Mouse (Mus musculus) midbrain, postnatal 0 days (tissue): ENCODE results near the gene Fzd5. TPM values are rescaled to one million over a fixed set of nuclear protein-coding genes. Genes with fewer than 3 reads are reported as not detected.
A peak's percentile ranks its signal among the peaks of the same experiment; 100 is the strongest.

ENCODE experiments used
- ATAC-seq: fragments of 200-750 bp; cut with Nextera tagmentation; 2 replicates; pipeline ENCODE4 v1.8.0; 2017; ENCODE audit warnings: moderate number of reproducible peaks, mild to moderate bottlenecking, moderate TSS enrichment, moderate library complexity; ENCODE audit not compliant: low FRiP score
- DNase-seq: peaks from one replicate; pipeline ENCODE4 v3.0.0-alpha.2; 2015; ENCODE audit warnings: low spot score
- H3K27ac ChIP-seq: fragments of 300-500 bp; sonication (generic); 2 replicates; pipeline ENCODE4 v1.5.1; 2014; ENCODE audit warnings: low read depth, mild to moderate bottlenecking, low read length, mixed read lengths
- H3K27me3 ChIP-seq: fragments of 300-500 bp; sonication (generic); 2 replicates; pipeline ENCODE4 v1.6.1; 2014; ENCODE audit warnings: low read length, control low read depth, mixed read lengths; ENCODE audit not compliant: insufficient read depth
- H3K36me3 ChIP-seq: fragments of 300-500 bp; sonication (generic); 2 replicates; pipeline ENCODE4 v1.6.1; 2014; ENCODE audit warnings: low read length, control low read depth, mixed read lengths; ENCODE audit not compliant: insufficient read depth
- H3K4me1 ChIP-seq: fragments of 300-500 bp; sonication (generic); 2 replicates; pipeline ENCODE4 v1.6.1; 2014; ENCODE audit warnings: mild to moderate bottlenecking, control low read depth, antibody characterized with exemption, low read length, mixed read lengths; ENCODE audit not compliant: insufficient read depth
- H3K4me2 ChIP-seq: fragments of 300-500 bp; sonication (generic); 2 replicates; pipeline ENCODE4 v1.6.1; 2014; ENCODE audit warnings: low read depth, mild to moderate bottlenecking, low read length, mixed read lengths; ENCODE audit not compliant: poor library complexity, severe bottlenecking
- H3K4me3 ChIP-seq: fragments of 300-500 bp; sonication (generic); 2 replicates; pipeline ENCODE4 v1.5.1; 2014; ENCODE audit warnings: low read depth, mild to moderate bottlenecking, low read length, moderate library complexity
- H3K9ac ChIP-seq: fragments of 300-500 bp; sonication (generic); replicated peaks from 2 replicates; pipeline ENCODE4 v1.6.1; 2014; ENCODE audit warnings: mild to moderate bottlenecking, low read length, moderate library complexity, mixed read lengths; ENCODE audit not compliant: poor library complexity, severe bottlenecking
- H3K9me3 ChIP-seq: fragments of 300-500 bp; sonication (generic); 2 replicates; pipeline ENCODE4 v1.6.1; 2016; ENCODE audit warnings: low read length, control low read depth
- CTCF ChIP-seq: IDR thresholded peaks from 2 replicates; pipeline ENCODE4 v1.5.1; 2016; ENCODE audit warnings: antibody characterized with exemption, mild to moderate bottlenecking
- WGBS: fragments of 180-500 bp; shearing (Covaris S2); extraction: QIAGEN DNeasy Blood & Tissue Kit; methylation state at CpG from one replicate; pipeline ENCODE4 v1.1.7; 2014; 5-methylcytosine and 5-hydroxymethylcytosine counted together
- polyA plus RNA-seq: library from polyadenylated mRNA; unstranded; fragments of >200 nt; fragmentation: Nextera tagmentation; extraction: Ambion mirVana; gene quantifications from 2 replicates; pipeline ENCODE4 v1.2.1, GENCODE M21; 2015
- total RNA-seq: library from RNA; depleted of rRNA; stranded (reverse); fragments of >200 nt; gene quantifications from 2 replicates; pipeline ENCODE4 v1.2.3, GENCODE M21; 2014

Gene Fzd5
- total and polyA plus RNA-seq, 2 experiments from 2014 or later = 0.86 to 1.8 TPM

DNA sequence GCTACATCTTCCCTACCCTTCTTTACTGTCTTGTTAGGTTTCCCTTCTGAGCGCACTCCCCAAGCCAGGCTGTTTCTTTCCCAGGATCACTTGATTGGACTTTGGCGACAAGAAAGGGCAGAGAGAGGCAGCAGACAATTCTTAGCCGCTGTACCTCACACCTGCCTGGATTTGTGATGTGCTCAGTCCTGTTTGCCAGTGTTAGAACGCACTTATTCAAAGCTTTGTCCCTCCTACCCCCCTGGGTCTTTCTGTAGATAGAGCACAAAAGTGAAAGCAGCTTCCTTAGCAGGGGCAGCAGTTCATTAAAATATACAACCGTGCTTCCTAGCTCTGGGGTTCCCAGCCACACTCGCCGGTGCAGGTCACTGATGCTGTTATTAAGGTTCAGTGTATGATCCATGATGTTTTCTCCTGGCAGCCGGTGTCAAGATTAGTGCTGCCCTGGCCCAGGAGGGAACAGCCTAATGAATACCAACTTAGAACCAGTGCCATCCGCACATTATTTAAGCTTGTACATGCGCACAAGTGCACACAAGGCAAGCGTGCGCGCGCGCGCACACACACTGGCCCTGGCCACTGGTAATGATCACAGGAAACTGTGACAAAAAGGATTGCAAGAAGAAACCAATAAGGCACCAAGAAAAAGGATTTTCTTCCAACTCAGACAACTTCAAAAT is 6.1 kb downstream of the Fzd5 start:
- no peak for TF ChIP-seq CTCF
- Histone ChIP-seq H3K27me3 (peaks cover 28% of the 10 kb centered on the region), H3K4me2 (no peak overlapping the region), H3K9ac (no peak overlapping the region), H3K4me1 (no peaks in the 10 kb centered on the region; the same call in 1 of the 2 replicates), H3K27ac (no peak overlapping the region), H3K36me3 (no peaks in the 10 kb centered on the region), H3K9me3 (no peaks in the 10 kb centered on the region), H3K4me3 (no peak overlapping the region)
- DNase-seq = no peak
- WGBS = 63% methylated on average over 16 of the region's 16 CpGs
- no peak for ATAC-seq

DNA sequence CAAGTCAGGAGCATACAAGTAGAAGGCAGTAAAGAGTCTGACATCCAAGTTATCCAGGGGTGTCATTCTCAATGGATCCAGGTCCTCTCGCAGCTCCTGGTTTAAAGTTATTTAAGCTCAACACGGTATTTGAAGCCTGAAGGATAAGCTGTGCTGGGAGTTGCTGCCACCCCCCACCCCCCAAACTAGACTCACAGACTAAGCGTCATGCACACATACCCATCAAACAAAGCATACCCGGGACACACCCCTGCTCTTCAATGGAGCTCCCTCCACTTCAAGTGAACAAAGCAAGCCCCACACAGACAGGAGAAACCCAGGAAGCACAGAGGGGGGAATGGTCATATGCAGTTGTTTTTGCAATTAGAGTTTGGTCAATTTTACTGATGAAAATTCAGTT is 7.5 kb downstream of the Fzd5 start:
- no peaks in the 10 kb centered on the region for H3K36me3 ChIP-seq
- 64% methylated on average over 4 of the region's 4 CpGs for WGBS
- no peak overlapping the region for H3K4me3 ChIP-seq

GRCm38 (mm10) chr1:64721034-64721587 is 16.4 kb downstream of the Fzd5 start:
- no peaks in the 10 kb centered on the region for H3K27me3 ChIP-seq
- peaks cover 14% of the 10 kb centered on the region; the same call in 1 of the 2 replicates for H3K36me3 ChIP-seq
- no peak for ATAC-seq
- 58% methylated on average over 10 of the region's 10 CpGs for WGBS
- H3K9ac ChIP-seq = no peak overlapping the region
- no peaks in the 10 kb centered on the region for H3K4me1 ChIP-seq
- H3K27ac ChIP-seq = no peak overlapping the region
- H3K9me3 ChIP-seq = no peaks in the 10 kb centered on the region
- no peak for TF ChIP-seq CTCF
- peak; percentile 35 for DNase-seq
- H3K4me3 ChIP-seq = no peak overlapping the region
- no peak overlapping the region for H3K4me2 ChIP-seq

More for the DNA sequence above, 7.5 kb downstream of the Fzd5 start:
- ATAC-seq (no peak), DNase-seq (no peak)
- no peaks in the 10 kb centered on the region for H3K9me3 ChIP-seq
- H3K27me3 ChIP-seq = peaks cover 14% of the 10 kb centered on the region
- no peaks in the 10 kb centered on the region; the same call in 1 of the 2 replicates for H3K4me1 ChIP-seq
- no peak for TF ChIP-seq CTCF
- no peak overlapping the region for H3K9ac ChIP-seq
- no peak overlapping the region for H3K4me2 ChIP-seq
- no peak overlapping the region for H3K27ac ChIP-seq

DNA sequence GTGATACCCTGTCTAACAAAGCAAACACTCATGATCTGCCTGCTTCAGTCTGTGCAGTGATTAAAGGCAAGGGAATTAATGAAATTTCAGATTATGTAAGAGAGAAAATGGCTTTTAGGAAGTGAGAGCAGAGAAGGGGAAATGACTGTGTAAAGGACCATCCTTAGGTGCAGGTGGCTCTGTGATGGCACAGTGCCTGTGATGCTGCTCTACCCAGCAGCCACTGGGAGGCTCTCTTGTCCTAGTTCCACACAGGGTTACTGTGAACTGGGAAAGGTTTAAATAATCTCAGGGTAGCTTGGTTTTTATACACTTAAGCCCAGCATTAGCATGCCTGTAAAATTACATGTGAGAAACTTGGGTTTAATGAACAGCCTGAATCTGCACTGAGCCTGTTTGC is 20.0 kb downstream of the Fzd5 start:
- H3K27me3 ChIP-seq = no peaks in the 10 kb centered on the region
- H3K4me1 ChIP-seq = no peaks in the 10 kb centered on the region
- no peaks in the 10 kb centered on the region for H3K9me3 ChIP-seq
- TF ChIP-seq CTCF = peak; percentile 84
- no peak overlapping the region for H3K4me3 ChIP-seq
- no peak overlapping the region for H3K27ac ChIP-seq
- peak; percentile 75 for DNase-seq
- no peak; the same call in 1 of the 2 replicates for ATAC-seq
- peaks cover 17% of the 10 kb centered on the region for H3K36me3 ChIP-seq
- H3K4me2 ChIP-seq = no peak overlapping the region
- no peak overlapping the region for H3K9ac ChIP-seq

DNA sequence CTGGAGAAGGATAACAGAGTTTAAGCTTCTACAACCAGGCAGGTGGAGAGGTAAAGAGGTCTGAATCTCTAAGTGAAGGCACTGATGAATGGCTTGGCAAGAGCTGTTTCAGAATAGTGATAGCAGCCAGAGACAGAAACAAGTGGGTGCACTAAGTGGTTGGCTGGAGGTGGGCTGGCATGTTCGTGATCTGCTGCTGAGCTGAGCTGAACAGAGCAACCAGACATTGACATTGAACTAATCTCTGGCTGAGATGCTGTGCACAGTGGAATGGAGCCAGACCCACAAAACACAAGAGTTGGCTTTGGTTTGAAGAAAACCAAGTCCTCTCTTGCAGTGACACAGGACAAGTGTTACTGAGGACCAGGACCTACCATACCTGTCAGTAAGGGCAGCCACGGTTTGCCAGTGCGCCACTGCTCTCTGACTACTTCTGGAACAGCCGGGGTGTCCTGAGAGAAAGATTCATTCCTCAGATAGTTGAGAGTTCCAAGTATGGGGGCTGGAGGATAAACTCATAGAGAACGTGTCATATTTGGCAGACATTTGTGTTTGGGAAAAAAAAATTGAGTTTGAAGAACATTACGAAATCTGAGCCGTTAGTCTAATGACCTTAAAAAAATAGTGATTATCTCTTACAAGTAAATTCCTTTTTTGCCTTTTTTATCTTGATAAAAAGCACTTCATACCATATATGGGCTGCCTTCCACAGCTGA is 20.8 kb downstream of the Fzd5 start:
- TF ChIP-seq CTCF = no peak
- Histone ChIP-seq H3K36me3 (peaks cover 15% of the 10 kb centered on the region), H3K9me3 (no peaks in the 10 kb centered on the region), H3K9ac (no peak overlapping the region), H3K4me1 (no peaks in the 10 kb centered on the region), H3K27me3 (no peaks in the 10 kb centered on the region), H3K27ac (no peak overlapping the region), H3K4me2 (no peak overlapping the region), H3K4me3 (no peak overlapping the region)
- 91% methylated on average over 7 of the region's 7 CpGs for WGBS
- DNase-seq = no peak
- ATAC-seq = no peak

GRCm38 (mm10) chr1:64715458-64715857 is 22.1 kb downstream of the Fzd5 start:
- H3K4me2 ChIP-seq = no peak overlapping the region
- no peak for TF ChIP-seq CTCF
- no peaks in the 10 kb centered on the region for H3K4me1 ChIP-seq
- no peak overlapping the region for H3K9ac ChIP-seq
- DNase-seq (no peak), ATAC-seq (no peak)
- H3K4me3 ChIP-seq = no peak overlapping the region
- 84% methylated on average over 2 of the region's 2 CpGs for WGBS
- H3K9me3 ChIP-seq = no peaks in the 10 kb centered on the region
- peaks cover 15% of the 10 kb centered on the region for H3K36me3 ChIP-seq
- no peaks in the 10 kb centered on the region for H3K27me3 ChIP-seq
- H3K27ac ChIP-seq = no peak overlapping the region
